Mouse (Mus musculus): ENCODE data around the gene Retreg2. TPM values are rescaled to one million over a fixed set of nuclear protein-coding genes. Genes with fewer than 3 reads are reported as not detected.

Gene Retreg2
- total and polyA plus RNA-seq, 3 experiments, result 80.4 to 143 (median 101) TPM

- DNase-seq, result peak; percentile 98
Observed at GRCm38 (mm10) chr1:75168472-75169464, 26.2 kb downstream of the Retreg2 start, which contains the start of gene Zfand2b. Zfand2b (plus strand) TSS chr1:75168646.

GRCm38 (mm10) chr1:75179334-75180104, 36.9 kb downstream of the Retreg2 start:
- peak; percentile 73 for DNase-seq

GRCm38 (mm10) chr1:75180105-75180590, 37.6 kb downstream of the Retreg2 start, which contains the start of gene Abcb6:
Abcb6 (minus strand) TSS chr1:75180392.
- DNase-seq, result peak; percentile 93

GRCm38 (mm10) chr1:75180741-75181140, 38.2 kb downstream of the Retreg2 start:
- DNase-seq, result no peak

- no peak for DNase-seq
Observed at GRCm38 (mm10) chr1:75181377-75181870, 38.8 kb downstream of the Retreg2 start.

GRCm38 (mm10) chr1:75182160-75182559, 39.6 kb downstream of the Retreg2 start:
- no peak for DNase-seq

GRCm38 (mm10) chr1:75185495-75185894, 42.9 kb downstream of the Retreg2 start:
- DNase-seq, result no peak

- no peak for DNase-seq
Observed at GRCm38 (mm10) chr1:75187126-75187525, 44.5 kb downstream of the Retreg2 start.

- no peak for DNase-seq
Observed at GRCm38 (mm10) chr1:75187914-75188483, 45.4 kb downstream of the Retreg2 start.

- DNase-seq, result no peak
Observed at GRCm38 (mm10) chr1:75190577-75190976, 48.0 kb downstream of the Retreg2 start.

GRCm38 (mm10) chr1:75191258-75191621, 48.7 kb downstream of the Retreg2 start:
- DNase-seq, result no peak

GRCm38 (mm10) chr1:75191622-75192402, 49.2 kb downstream of the Retreg2 start, which contains the start of the genes Ankzf1 and Atg9a:
Ankzf1 (plus strand) TSS chr1:75192151.
Atg9a (minus strand) TSS chr1:75192196.
- peak; percentile 98 for DNase-seq

- peak; percentile 70 for DNase-seq
Observed at GRCm38 (mm10) chr1:75192452-75192851, 49.9 kb downstream of the Retreg2 start.

Other genes with a start within 250 kb of the Retreg2 start
- gene Cryba2, start 249.6 kb upstream of the Retreg2 start, total RNA-seq (2021), result 1 to 10 TPM in 1 of 2 experiments, under 1 TPM in 1; 0.52 to 1.8 TPM
- gene Cryba2, start 249.6 kb upstream of the Retreg2 start, polyA plus RNA-seq (2012; rRNA removed), result 0.55 and 0.85 TPM in 2 replicates
- gene Cfap65, start 207.2 kb upstream of the Retreg2 start, total RNA-seq (2021), result under 1 TPM in 1 of 2 experiments, not detected in 1; 0.07 TPM
- gene Cfap65, start 207.2 kb upstream of the Retreg2 start, polyA plus RNA-seq (2012; rRNA removed), result 0.02 and 0.04 TPM in 2 replicates
- gene Ihh, start 191.1 kb upstream of the Retreg2 start, total RNA-seq (2021), result under 1 TPM in 1 of 2 experiments, not detected in 1; 0.31 TPM
- gene Ihh, start 191.1 kb upstream of the Retreg2 start, polyA plus RNA-seq (2012; rRNA removed), result 0.03 and 0.32 TPM in 2 replicates
- 1 to 10 TPM; 5.7 to 8.8 TPM for gene Nhej1, start 17.6 kb upstream of the Retreg2 start, total RNA-seq (2021)
- 3.4 and 3.5 TPM in 2 replicates for gene Nhej1, start 17.6 kb upstream of the Retreg2 start, polyA plus RNA-seq (2012; rRNA removed)
- gene Slc23a3, start 8.9 kb upstream of the Retreg2 start, total RNA-seq (2021), result under 1 TPM; 0.23 to 0.41 TPM
- 0.36 and 0.46 TPM in 2 replicates for gene Slc23a3, start 8.9 kb upstream of the Retreg2 start, polyA plus RNA-seq (2012; rRNA removed)
- gene Cnppd1, start 67 bp upstream of the Retreg2 start, total RNA-seq (2021), result 10 to 100 TPM; 27.3 to 33.9 TPM
- 36.3 and 37.6 TPM in 2 replicates for gene Cnppd1, start 67 bp upstream of the Retreg2 start, polyA plus RNA-seq (2012; rRNA removed)
- gene Zfand2b, start 25.9 kb downstream of the Retreg2 start, total RNA-seq (2021), result 10 to 100 TPM; 33.1 to 36.8 TPM
- 63.1 and 68.5 TPM in 2 replicates for gene Zfand2b, start 25.9 kb downstream of the Retreg2 start, polyA plus RNA-seq (2012; rRNA removed)
- gene Abcb6, start 37.6 kb downstream of the Retreg2 start, total RNA-seq (2021), result 10 to 100 TPM; 24.2 to 31.7 TPM
- 23.2 and 23.3 TPM in 2 replicates for gene Abcb6, start 37.6 kb downstream of the Retreg2 start, polyA plus RNA-seq (2012; rRNA removed)
- gene Ankzf1, start 49.4 kb downstream of the Retreg2 start, total RNA-seq (2021), result 10 to 100 TPM; 14.1 to 14.4 TPM
- 11.5 and 13.3 TPM in 2 replicates for gene Ankzf1, start 49.4 kb downstream of the Retreg2 start, polyA plus RNA-seq (2012; rRNA removed)
- gene Atg9a, start 49.4 kb downstream of the Retreg2 start, total RNA-seq (2021), result 10 to 100 TPM; 41.7 to 44.5 TPM
- gene Atg9a, start 49.4 kb downstream of the Retreg2 start, polyA plus RNA-seq (2012; rRNA removed), result 78.5 and 89.9 TPM in 2 replicates
- gene Glb1l, start 68.0 kb downstream of the Retreg2 start, total RNA-seq (2021), result 10 to 100 TPM; 16.0 to 23.1 TPM
- gene Glb1l, start 68.0 kb downstream of the Retreg2 start, polyA plus RNA-seq (2012; rRNA removed), result 7.4 and 7.7 TPM in 2 replicates
- gene Stk16, start 68.1 kb downstream of the Retreg2 start, total RNA-seq (2021), result 100 to 1,000 TPM; 106 to 109 TPM
- gene Stk16, start 68.1 kb downstream of the Retreg2 start, polyA plus RNA-seq (2012; rRNA removed), result 228 and 249 TPM in 2 replicates
- gene Tuba4a, start 77.1 kb downstream of the Retreg2 start, total RNA-seq (2021), result 10 to 100 TPM; 55.4 to 73.0 TPM
- 10.8 and 11.2 TPM in 2 replicates for gene Tuba4a, start 77.1 kb downstream of the Retreg2 start, polyA plus RNA-seq (2012; rRNA removed)
- gene A630095N17Rik, start 89.3 kb downstream of the Retreg2 start, total RNA-seq (2021), result not detected
- gene A630095N17Rik, start 89.3 kb downstream of the Retreg2 start, polyA plus RNA-seq (2012; rRNA removed), result not detected in 2 replicates
- 100 to 1,000 TPM in 1 of 2 experiments, 10 to 100 TPM in 1; 89.1 to 111 TPM for gene Dnajb2, start 93.6 kb downstream of the Retreg2 start, total RNA-seq (2021)
- 52.8 and 58.4 TPM in 2 replicates for gene Dnajb2, start 93.6 kb downstream of the Retreg2 start, polyA plus RNA-seq (2012; rRNA removed)
- 10 to 100 TPM; 43.6 to 83.6 TPM for gene Ptprn, start 121.7 kb downstream of the Retreg2 start, total RNA-seq (2021)
- gene Ptprn, start 121.7 kb downstream of the Retreg2 start, polyA plus RNA-seq (2012; rRNA removed), result 41.5 and 52.0 TPM in 2 replicates
- gene Resp18, start 135.6 kb downstream of the Retreg2 start, total RNA-seq (2021), result 100 to 1,000 TPM; 127 to 192 TPM
- gene Resp18, start 135.6 kb downstream of the Retreg2 start, polyA plus RNA-seq (2012; rRNA removed), result 46.3 and 69.6 TPM in 2 replicates
- 100 to 1,000 TPM in 1 of 2 experiments, 10 to 100 TPM in 1; 85.2 to 100 TPM for gene Dnpep, start 175.2 kb downstream of the Retreg2 start, total RNA-seq (2021)
- gene Dnpep, start 175.2 kb downstream of the Retreg2 start, polyA plus RNA-seq (2012; rRNA removed), result 149 and 179 TPM in 2 replicates
- 10 to 100 TPM; 16.6 to 31.8 TPM for gene Des, start 217.6 kb downstream of the Retreg2 start, total RNA-seq (2021)
- 17.2 and 18.6 TPM in 2 replicates for gene Des, start 217.6 kb downstream of the Retreg2 start, polyA plus RNA-seq (2012; rRNA removed)
- 10 to 100 TPM in 1 of 2 experiments, 1 to 10 TPM in 1; 9.9 to 15.2 TPM for gene Speg, start 232.5 kb downstream of the Retreg2 start, total RNA-seq (2021)
- 56.5 and 93.7 TPM in 2 replicates for gene Speg, start 232.5 kb downstream of the Retreg2 start, polyA plus RNA-seq (2012; rRNA removed)